Mouse (Mus musculus): ENCODE data around the gene Gm8909. TPM values are rescaled to one million over a fixed set of nuclear protein-coding genes. Genes with fewer than 3 reads are reported as not detected.
"Not testable (repeated sequence)": the region's sequence is repeated elsewhere in the genome, so short reads cannot be mapped to it uniquely, and the experiment has no call there.

Gm8909 gene
- polyA plus RNA-seq, 1 experiment from 2014 or later, result not detected

- Histone ChIP-seq H3K27ac (no peak overlapping the region), H3K36me3 (no peaks in the 10 kb centered on the region), H3K27me3 (ENCODE audit: low read depth, poor library complexity, severe bottlenecking) (peaks cover 74% of the 10 kb centered on the region), H3K4me1 (peaks cover 3% of the 10 kb centered on the region; the same call in 1 of the 2 replicates), H3K9me3 (replicated peaks) (no peaks in the 10 kb centered on the region), H3K4me3 (no peak overlapping the region)
- WGBS, result 68% methylated on average over 12 of the region's 12 CpGs
- no peak for DNase-seq (ENCODE audit: low spot score)
Observed at GRCm38 (mm10) chr17:36182212-36182611, 13.9 kb upstream of the Gm8909 start.

GRCm38 (mm10) chr17:36179446-36179845 lies 11.1 kb upstream of the Gm8909 start:
- 13% methylated on average over 10 of the region's 10 CpGs for WGBS
- H3K36me3 ChIP-seq; H3K4me1 ChIP-seq; DNase-seq (ENCODE audit: low spot score); H3K27ac ChIP-seq; H3K9me3 ChIP-seq (replicated peaks): not testable (repeated sequence)
- H3K4me3 ChIP-seq, result peak overlapping the region; percentile 46
- H3K27me3 ChIP-seq (ENCODE audit: low read depth, poor library complexity, severe bottlenecking), result peaks cover 59% of the 10 kb centered on the region

- Histone ChIP-seq H3K4me3 (peak overlapping the region; percentile 46), H3K27me3 (ENCODE audit: low read depth, poor library complexity, severe bottlenecking) (peaks cover 55% of the 10 kb centered on the region)
- peak; percentile 68 for DNase-seq (ENCODE audit: low spot score)
- H3K9me3 ChIP-seq (replicated peaks); H3K4me1 ChIP-seq; H3K36me3 ChIP-seq; H3K27ac ChIP-seq: not testable (repeated sequence)
- under 1% methylated on average over 40 of the region's 40 CpGs for WGBS
Observed at GRCm38 (mm10) chr17:36178938-36179337, 10.6 kb upstream of the Gm8909 start.

GRCm38 (mm10) chr17:36176132-36176531 lies 7.8 kb upstream of the Gm8909 start:
- not testable (repeated sequence) for DNase-seq (ENCODE audit: low spot score); H3K4me1 ChIP-seq; H3K36me3 ChIP-seq; H3K4me3 ChIP-seq; H3K27ac ChIP-seq; H3K9me3 ChIP-seq (replicated peaks)
- no CpG with 5 or more reads among the region's 2 CpGs for WGBS
- peaks cover 42% of the 10 kb centered on the region for H3K27me3 ChIP-seq (ENCODE audit: low read depth, poor library complexity, severe bottlenecking)

GRCm38 (mm10) chr17:36170287-36170814 lies 2.0 kb upstream of the Gm8909 start:
- Histone ChIP-seq H3K27me3 (ENCODE audit: low read depth, poor library complexity, severe bottlenecking) (peaks cover 64% of the 10 kb centered on the region), H3K4me3 (no peak overlapping the region), H3K9me3 (replicated peaks) (no peaks in the 10 kb centered on the region), H3K27ac (no peak overlapping the region), H3K4me1 (0 out of 2 replicates have a peak, but pooled peaks cover 8% of the 10 kb centered on the region), H3K36me3 (no peaks in the 10 kb centered on the region)
- peak; percentile 2 for DNase-seq (ENCODE audit: low spot score)
- 56% methylated on average over 1 of the region's 1 CpGs for WGBS

- no peak overlapping the region for H3K27ac ChIP-seq
- no peaks in the 10 kb centered on the region for H3K36me3 ChIP-seq
- 0 out of 2 replicates have a peak, but pooled peaks cover 8% of the 10 kb centered on the region for H3K4me1 ChIP-seq
- peaks cover 70% of the 10 kb centered on the region for H3K27me3 ChIP-seq (ENCODE audit: low read depth, poor library complexity, severe bottlenecking)
- no peak overlapping the region for H3K4me3 ChIP-seq
- DNase-seq (ENCODE audit: low spot score), result peak; percentile 19
- H3K9me3 ChIP-seq (replicated peaks), result no peaks in the 10 kb centered on the region
Observed at GRCm38 (mm10) chr17:36169753-36170152, 1.4 kb upstream of the Gm8909 start.

GRCm38 (mm10) chr17:36169094-36169493 lies 757 bp upstream of the Gm8909 start:
- H3K4me1 ChIP-seq; H3K4me3 ChIP-seq; H3K27ac ChIP-seq; H3K36me3 ChIP-seq; H3K9me3 ChIP-seq (replicated peaks): not testable (repeated sequence)
- WGBS, result 58% methylated on average over 1 of the region's 1 CpGs
- H3K27me3 ChIP-seq (ENCODE audit: low read depth, poor library complexity, severe bottlenecking), result peaks cover 77% of the 10 kb centered on the region
- peak; percentile 27 for DNase-seq (ENCODE audit: low spot score)

GRCm38 (mm10) chr17:36167306-36168038 lies 865 bp downstream of the Gm8909 start:
- H3K27ac ChIP-seq, result no peak overlapping the region
- WGBS, result 2% methylated on average over 51 of the region's 51 CpGs
- DNase-seq (ENCODE audit: low spot score), result peak; percentile 47
- no peaks in the 10 kb centered on the region for H3K36me3 ChIP-seq
- no peaks in the 10 kb centered on the region for H3K9me3 ChIP-seq (replicated peaks)
- H3K4me1 ChIP-seq, result 0 out of 2 replicates have a peak, but pooled peaks cover 8% of the 10 kb centered on the region
- peak overlapping the region; percentile 30 for H3K4me3 ChIP-seq
- H3K27me3 ChIP-seq (ENCODE audit: low read depth, poor library complexity, severe bottlenecking), result peaks cover 88% of the 10 kb centered on the region

- not testable (repeated sequence) for H3K4me1 ChIP-seq; H3K36me3 ChIP-seq; DNase-seq (ENCODE audit: low spot score); H3K27ac ChIP-seq; H3K4me3 ChIP-seq; H3K9me3 ChIP-seq (replicated peaks)
- peaks cover 94% of the 10 kb centered on the region for H3K27me3 ChIP-seq (ENCODE audit: low read depth, poor library complexity, severe bottlenecking)
- WGBS, result 12% methylated on average over 2 of the region's 2 CpGs
Observed at GRCm38 (mm10) chr17:36166901-36167300, 1.4 kb downstream of the Gm8909 start.

- 2% methylated on average over 56 of the region's 56 CpGs for WGBS
- peak overlapping the region; percentile 31 for H3K4me3 ChIP-seq
- no peaks in the 10 kb centered on the region for H3K9me3 ChIP-seq (replicated peaks)
- peaks cover 5% of the 10 kb centered on the region; the same call in 1 of the 2 replicates for H3K4me1 ChIP-seq
- H3K27ac ChIP-seq, result no peak overlapping the region
- DNase-seq (ENCODE audit: low spot score), result peak; percentile 47
- peaks cover 99% of the 10 kb centered on the region for H3K27me3 ChIP-seq (ENCODE audit: low read depth, poor library complexity, severe bottlenecking)
- no peaks in the 10 kb centered on the region for H3K36me3 ChIP-seq
Observed at GRCm38 (mm10) chr17:36161129-36162051, 6.9 kb downstream of the Gm8909 start.

- peaks cover 99% of the 10 kb centered on the region for H3K27me3 ChIP-seq (ENCODE audit: low read depth, poor library complexity, severe bottlenecking)
- not testable (repeated sequence) for H3K9me3 ChIP-seq (replicated peaks); H3K27ac ChIP-seq; H3K4me3 ChIP-seq; H3K36me3 ChIP-seq; H3K4me1 ChIP-seq; DNase-seq (ENCODE audit: low spot score)
- WGBS, result 11% methylated on average over 11 of the region's 11 CpGs
Observed at GRCm38 (mm10) chr17:36158264-36158663, 10.1 kb downstream of the Gm8909 start.

- H3K27ac ChIP-seq; H3K9me3 ChIP-seq (replicated peaks); H3K4me1 ChIP-seq; H3K36me3 ChIP-seq: not testable (repeated sequence)
- peak; percentile 68 for DNase-seq (ENCODE audit: low spot score)
- 0% methylated on average over 36 of the region's 36 CpGs for WGBS
- Histone ChIP-seq H3K4me3 (peak overlapping the region; percentile 41), H3K27me3 (ENCODE audit: low read depth, poor library complexity, severe bottlenecking) (peaks cover 99% of the 10 kb centered on the region)
Observed at GRCm38 (mm10) chr17:36157782-36158181, 10.6 kb downstream of the Gm8909 start.

Measured in limb, embryonic 10.5 days (tissue).